Mouse (Mus musculus): ENCODE data around the gene Hoxd9. TPM values are rescaled to one million over a fixed set of nuclear protein-coding genes. Genes with fewer than 3 reads are reported as not detected.

The Hoxd9 gene
- total RNA-seq, 2 experiments from 2014 or later = not detected

- Histone ChIP-seq H3K4me3 (no peak overlapping the region), H3K27ac (no peak overlapping the region)
- intact Hi-C loops (cut with DNase I) = no loop called here
- peak in 1 of 2 experiments; percentile 6 for DNase-seq (ENCODE audit: extremely low spot score in 1 of 2, low spot score in 2 of 2)
- no peak for TF ChIP-seq CTCF (IDR thresholded peaks at IDR 0.05)
These were observed 17.9 kb upstream of the Hoxd9 start for GRCm38 (mm10) chr2:74679596-74679971.

- intact Hi-C loops (cut with DNase I) = no loop called here
- H3K27ac ChIP-seq = no peak overlapping the region
- DNase-seq (ENCODE audit: extremely low spot score in 1 of 2, low spot score in 2 of 2) = no peak
- no peak overlapping the region for H3K4me3 ChIP-seq
- no peak for TF ChIP-seq CTCF (IDR thresholded peaks at IDR 0.05)
These were observed 17.5 kb upstream of the Hoxd9 start for GRCm38 (mm10) chr2:74679980-74680379.

- no peak for TF ChIP-seq CTCF (IDR thresholded peaks at IDR 0.05)
- no peak for DNase-seq (ENCODE audit: extremely low spot score in 1 of 2, low spot score in 2 of 2)
- no peak overlapping the region for H3K4me3 ChIP-seq
- intact Hi-C loops (cut with DNase I) = no loop called here
- no peak overlapping the region for H3K27ac ChIP-seq
These were observed 16.7 kb upstream of the Hoxd9 start for GRCm38 (mm10) chr2:74680561-74681398.

GRCm38 (mm10) chr2:74681594-74682531 is 15.7 kb upstream of the Hoxd9 start:
- DNase-seq (ENCODE audit: extremely low spot score in 1 of 2, low spot score in 2 of 2) = peak in 1 of 2 experiments; percentile 7
- intact Hi-C loops (cut with DNase I) = no loop called here
- H3K4me3 ChIP-seq = no peak overlapping the region

GRCm38 (mm10) chr2:74682796-74683195 is 14.7 kb upstream of the Hoxd9 start:
- no peak for DNase-seq (ENCODE audit: extremely low spot score in 1 of 2, low spot score in 2 of 2)
- no peak for TF ChIP-seq CTCF (IDR thresholded peaks at IDR 0.05)
- H3K4me3 ChIP-seq = no peak overlapping the region
- H3K27ac ChIP-seq = no peak overlapping the region
- intact Hi-C loops (cut with DNase I) = no loop called here

More at GRCm38 (mm10) chr2:74681594-74682531, 15.7 kb upstream of the Hoxd9 start:
- no peak overlapping the region for H3K27ac ChIP-seq
- no peak for TF ChIP-seq CTCF (IDR thresholded peaks at IDR 0.05)

GRCm38 (mm10) chr2:74683471-74683951 is 14.0 kb upstream of the Hoxd9 start:
- H3K4me3 ChIP-seq = no peak overlapping the region
- H3K27ac ChIP-seq = no peak overlapping the region
- no peak for DNase-seq (ENCODE audit: extremely low spot score in 1 of 2, low spot score in 2 of 2)
- TF ChIP-seq CTCF (IDR thresholded peaks at IDR 0.05) = no peak
- intact Hi-C loops (cut with DNase I) = no loop called here

- no peak overlapping the region for H3K27ac ChIP-seq
These were observed 13.4 kb upstream of the Hoxd9 start for GRCm38 (mm10) chr2:74684106-74684505.

GRCm38 (mm10) chr2:74685059-74685603 is 12.4 kb upstream of the Hoxd9 start:
- Histone ChIP-seq H3K4me3 (no peak overlapping the region), H3K27ac (no peak overlapping the region)
- intact Hi-C loops (cut with DNase I) = no loop called here
- no peak for DNase-seq (ENCODE audit: extremely low spot score in 1 of 2, low spot score in 2 of 2)
- no peak for TF ChIP-seq CTCF (IDR thresholded peaks at IDR 0.05)

More at GRCm38 (mm10) chr2:74684106-74684505, 13.4 kb upstream of the Hoxd9 start:
- no peak for DNase-seq (ENCODE audit: extremely low spot score in 1 of 2, low spot score in 2 of 2)
- intact Hi-C loops (cut with DNase I) = no loop called here
- TF ChIP-seq CTCF (IDR thresholded peaks at IDR 0.05) = no peak
- H3K4me3 ChIP-seq = no peak overlapping the region

GRCm38 (mm10) chr2:74686301-74686987 is 11.1 kb upstream of the Hoxd9 start:
- TF ChIP-seq CTCF (IDR thresholded peaks at IDR 0.05) = peak; percentile 62
- no peak for DNase-seq (ENCODE audit: extremely low spot score in 1 of 2, low spot score in 2 of 2)
- Histone ChIP-seq H3K27ac (no peak overlapping the region), H3K4me3 (no peak overlapping the region)
- intact Hi-C loops (cut with DNase I) = no loop called here

GRCm38 (mm10) chr2:74686988-74687697 is 10.4 kb upstream of the Hoxd9 start:
- DNase-seq (ENCODE audit: extremely low spot score in 1 of 2, low spot score in 2 of 2) = no peak
- Histone ChIP-seq H3K4me3 (no peak overlapping the region), H3K27ac (no peak overlapping the region)
- intact Hi-C loops (cut with DNase I) = no loop called here
- TF ChIP-seq CTCF (IDR thresholded peaks at IDR 0.05) = no peak
